Mouse (Mus musculus): Measurements from ENCODE around the gene Eif3i. TPM values are rescaled to one million over a fixed set of nuclear protein-coding genes. Genes with fewer than 3 reads are reported as not detected.
A peak's percentile ranks its signal among the peaks of the same experiment; 100 is the strongest.
"Not testable (repeated sequence)": the region's sequence is repeated elsewhere in the genome, so short reads cannot be mapped to it uniquely, and the experiment has no call there.

Gene Eif3i
- polyA plus RNA-seq, 1 experiment from 2014 or later = 195 TPM

GRCm38 (mm10) chr4:129565139-129565538, 35.3 kb downstream of the Eif3i start:
- ATAC-seq (replicated peaks) = no peak
- Histone ChIP-seq H3K27me3 (replicated peaks) (no peaks in the 10 kb centered on the region), H3K4me1 (no peaks in the 10 kb centered on the region), H3K4me2 (no peak overlapping the region), H3K36me3 (replicated peaks) (no peaks in the 10 kb centered on the region), H3K9me3 (no peaks in the 10 kb centered on the region), H3K27ac (no peak overlapping the region), H3K4me3 (no peak overlapping the region), H3K9ac (no peak overlapping the region)
- 83% methylated on average over 6 of the region's 6 CpGs for WGBS

DNA sequence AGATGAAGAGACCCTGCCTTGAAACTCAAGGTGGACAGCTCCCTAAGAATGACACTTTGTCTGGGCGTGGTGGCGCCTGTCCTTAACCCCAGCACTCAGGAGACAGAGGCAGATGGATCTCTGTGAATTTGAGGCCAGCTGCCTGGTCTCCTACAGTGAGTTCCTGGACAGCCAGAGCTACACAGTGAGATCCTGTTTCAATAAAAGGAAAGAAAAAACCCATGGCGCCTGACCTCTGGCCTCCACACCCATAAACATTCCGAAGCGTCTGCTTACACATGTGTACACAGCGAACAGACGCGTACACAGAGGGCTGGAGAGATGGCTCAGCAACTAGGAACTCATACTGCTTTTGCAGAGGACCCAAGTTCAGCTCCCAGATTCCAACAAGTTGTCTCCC, 36.7 kb downstream of the Eif3i start:
- WGBS = 77% methylated on average over 8 of the region's 8 CpGs
- Histone ChIP-seq H3K9me3 (no peaks in the 10 kb centered on the region), H3K4me2 (no peak overlapping the region), H3K9ac (no peak overlapping the region), H3K4me3 (no peak overlapping the region), H3K4me1 (no peaks in the 10 kb centered on the region), H3K36me3 (replicated peaks) (no peaks in the 10 kb centered on the region), H3K27me3 (replicated peaks) (no peaks in the 10 kb centered on the region), H3K27ac (no peak overlapping the region)
- ATAC-seq (replicated peaks) = no peak

DNA sequence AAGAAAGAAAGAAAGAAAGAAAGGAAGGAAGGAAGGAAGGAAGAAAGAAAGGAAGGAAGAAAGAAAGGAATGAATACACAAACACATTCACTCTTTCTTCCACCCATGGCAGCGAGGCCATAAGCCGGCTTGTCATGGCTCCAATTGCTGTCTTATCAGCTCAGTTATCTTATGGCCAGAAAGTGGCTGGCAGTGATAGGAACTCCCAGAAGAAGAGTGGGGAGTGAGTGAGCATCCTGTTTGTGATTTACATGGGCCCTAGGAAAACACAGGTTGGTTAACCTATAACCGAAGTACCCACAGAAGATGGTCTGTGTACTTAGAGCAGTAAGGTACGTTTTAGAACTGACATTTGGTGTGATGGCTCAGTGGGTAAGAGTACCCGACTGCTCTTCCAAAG, 39.3 kb downstream of the Eif3i start:
- Histone ChIP-seq H3K4me2 (no peak overlapping the region), H3K27ac (no peak overlapping the region), H3K9me3 (no peaks in the 10 kb centered on the region), H3K36me3 (replicated peaks) (no peaks in the 10 kb centered on the region), H3K4me1 (peaks cover 3% of the 10 kb centered on the region), H3K27me3 (replicated peaks) (no peaks in the 10 kb centered on the region), H3K9ac (no peak overlapping the region), H3K4me3 (no peak overlapping the region)
- no peak for ATAC-seq (replicated peaks)
- WGBS = 88% methylated on average over 5 of the region's 5 CpGs

DNA sequence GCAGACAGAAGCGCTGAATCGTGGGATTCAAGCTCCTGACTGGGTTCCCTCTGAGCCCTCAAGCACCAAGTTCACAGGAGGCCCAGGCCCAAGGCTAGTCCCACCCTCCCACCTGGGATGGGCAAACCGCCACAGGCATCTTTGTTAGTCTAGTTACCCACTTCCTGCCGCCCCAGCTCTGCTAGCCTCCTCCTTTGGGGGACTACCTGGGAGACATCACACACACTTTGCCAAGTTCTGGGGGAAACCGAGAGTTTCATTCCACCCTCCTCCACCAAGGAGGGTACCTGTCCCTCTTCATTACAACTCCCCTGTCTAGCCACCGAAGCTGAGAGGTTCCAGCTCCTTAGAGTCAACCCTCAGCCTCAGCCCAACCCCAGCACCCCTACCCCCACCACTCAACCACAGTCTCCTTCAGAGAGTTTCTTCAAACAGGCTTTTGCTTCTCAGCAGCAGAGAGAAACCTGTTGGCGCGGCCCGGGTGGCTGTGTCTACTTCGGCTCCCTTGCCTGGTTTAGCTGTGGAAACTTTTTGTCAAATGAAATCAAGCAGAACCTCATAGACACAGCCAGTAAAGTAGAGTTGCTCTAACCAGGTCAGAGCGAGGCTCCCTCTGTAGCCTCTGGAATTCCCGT, 42.0 kb downstream of the Eif3i start:
- ATAC-seq (replicated peaks) = no peak
- H3K27me3 ChIP-seq (replicated peaks) = no peaks in the 10 kb centered on the region
- WGBS = 86% methylated on average over 12 of the region's 12 CpGs
- H3K9me3 ChIP-seq = no peaks in the 10 kb centered on the region
- no peak overlapping the region for H3K9ac ChIP-seq
- H3K36me3 ChIP-seq (replicated peaks) = no peaks in the 10 kb centered on the region
- no peak overlapping the region for H3K27ac ChIP-seq
- no peak overlapping the region for H3K4me3 ChIP-seq
- H3K4me1 ChIP-seq = peaks cover 11% of the 10 kb centered on the region
- H3K4me2 ChIP-seq = no peak overlapping the region

- H3K9ac ChIP-seq = no peak overlapping the region
- 79% methylated on average over 9 of the region's 9 CpGs for WGBS
Observed at GRCm38 (mm10) chr4:129557256-129557808, 43.1 kb downstream of the Eif3i start.

DNA sequence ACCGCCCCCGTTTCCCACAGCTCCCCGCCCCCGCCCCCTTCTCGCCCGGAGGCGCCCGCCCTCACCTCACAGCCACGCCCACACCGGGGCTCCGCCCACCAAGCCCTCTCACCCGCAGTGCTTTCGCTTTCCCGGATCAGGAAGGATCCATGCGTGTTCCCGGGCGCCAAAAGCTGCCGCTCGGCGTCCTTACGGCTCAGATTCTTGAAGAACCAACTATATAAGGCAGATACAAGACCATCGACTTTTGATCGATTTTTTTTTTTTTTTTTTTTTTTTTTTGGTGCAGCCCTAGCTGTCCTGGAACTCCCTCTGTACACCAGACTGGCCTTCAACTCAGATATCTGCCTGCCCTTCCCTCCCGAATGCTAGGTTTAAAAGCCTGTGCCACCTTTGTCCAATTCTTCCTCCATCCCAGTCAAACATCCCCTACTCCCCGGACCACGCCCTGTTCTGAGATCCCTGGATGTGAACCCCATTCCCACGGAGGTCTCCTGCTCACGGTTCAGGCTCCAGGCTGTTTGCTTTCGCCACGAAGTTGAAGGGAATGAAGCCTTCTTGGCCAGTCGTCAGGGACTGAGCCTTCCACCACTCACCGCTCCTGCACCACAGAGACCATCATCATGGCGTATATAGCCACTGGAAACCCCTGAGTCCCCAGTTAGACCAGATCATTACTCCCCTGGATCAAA, 43.8 kb downstream of the Eif3i start:
- ATAC-seq (replicated peaks) = peak; percentile 79
- Histone ChIP-seq H3K4me3 (peak overlapping the region; percentile 48), H3K4me2 (peak overlapping the region; percentile 67), H3K9ac (peak overlapping the region; percentile 37; the same call in 1 of the 2 replicates), H3K4me1 (peaks cover 11% of the 10 kb centered on the region), H3K9me3 (no peaks in the 10 kb centered on the region), H3K27ac (peak overlapping the region; percentile 73), H3K36me3 (replicated peaks) (no peaks in the 10 kb centered on the region), H3K27me3 (replicated peaks) (no peaks in the 10 kb centered on the region)
- WGBS = 8% methylated on average over 32 of the region's 33 CpGs

More at GRCm38 (mm10) chr4:129557256-129557808, 43.1 kb downstream of the Eif3i start:
- Histone ChIP-seq H3K9me3 (no peaks in the 10 kb centered on the region), H3K36me3 (replicated peaks) (no peaks in the 10 kb centered on the region), H3K4me1 (peaks cover 11% of the 10 kb centered on the region), H3K4me3 (no peak overlapping the region), H3K27me3 (replicated peaks) (no peaks in the 10 kb centered on the region), H3K4me2 (peak overlapping the region; percentile 67), H3K27ac (no peak overlapping the region)
- peak; percentile 20; the same call in 1 of the 2 replicates for ATAC-seq (replicated peaks)

DNA sequence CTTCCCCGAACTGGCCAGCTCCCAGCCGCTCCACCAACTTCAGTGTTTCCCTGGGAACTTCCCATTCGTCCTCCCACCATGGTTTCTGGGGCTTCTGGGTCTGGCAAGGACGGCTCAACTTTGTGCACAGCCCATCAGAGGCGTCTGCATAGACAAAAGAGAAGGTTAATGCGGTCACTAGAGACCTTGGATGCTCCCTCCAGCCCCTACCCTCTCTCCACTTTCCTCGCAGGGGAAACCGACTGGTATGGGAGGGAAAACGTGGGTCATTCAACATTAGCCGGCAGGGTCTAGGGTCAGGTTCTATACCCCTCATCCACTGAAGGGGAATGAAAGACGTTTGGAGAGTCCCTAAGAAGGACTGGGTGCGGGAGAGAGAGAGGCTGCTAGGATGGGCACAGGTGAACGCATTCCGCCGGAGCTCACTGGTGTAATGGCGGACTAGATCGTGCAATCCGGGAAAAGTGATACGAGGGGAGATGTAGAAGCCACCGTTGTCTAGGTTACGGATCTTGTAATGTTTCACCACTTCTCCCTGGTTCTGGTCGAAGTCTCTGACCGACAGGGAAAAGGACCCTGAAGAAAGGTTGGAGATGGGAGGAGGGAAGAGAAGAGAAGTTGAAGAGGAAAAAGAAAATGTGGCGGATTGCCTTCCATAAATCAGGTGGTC, 44.5 kb downstream of the Eif3i start:
- H3K4me1 ChIP-seq = peaks cover 11% of the 10 kb centered on the region
- peak overlapping the region; percentile 48 for H3K4me3 ChIP-seq
- H3K27me3 ChIP-seq (replicated peaks) = no peaks in the 10 kb centered on the region
- peak overlapping the region; percentile 67 for H3K4me2 ChIP-seq
- H3K9me3 ChIP-seq = no peaks in the 10 kb centered on the region
- peak overlapping the region; percentile 47 for H3K9ac ChIP-seq
- H3K27ac ChIP-seq = peak overlapping the region; percentile 73
- no peaks in the 10 kb centered on the region for H3K36me3 ChIP-seq (replicated peaks)
- ATAC-seq (replicated peaks) = peak; percentile 78
- under 1% methylated on average over 24 of the region's 24 CpGs for WGBS

DNA sequence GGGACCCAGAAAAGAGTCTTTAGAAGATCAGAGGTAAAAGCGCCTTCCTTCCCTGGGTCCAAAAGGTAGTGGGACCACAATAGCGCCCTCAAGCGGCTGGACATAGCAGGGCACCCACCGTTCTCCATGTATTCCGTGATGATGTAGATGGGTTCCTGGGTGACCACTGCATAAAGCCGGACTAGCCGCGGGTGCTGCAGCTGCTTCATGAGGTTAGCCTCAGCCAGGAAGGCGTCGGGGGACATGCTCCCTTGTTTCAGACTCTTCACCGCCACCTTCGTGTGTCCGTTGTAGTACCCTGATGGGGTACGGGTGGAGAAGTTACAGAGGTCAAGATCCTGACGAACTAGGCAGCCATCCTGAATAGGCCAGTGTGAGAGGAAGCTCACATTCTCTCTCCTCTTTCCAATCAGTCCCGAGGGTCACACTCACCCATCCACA, 45.0 kb downstream of the Eif3i start:
- H3K27ac ChIP-seq = no peak overlapping the region
- no peaks in the 10 kb centered on the region for H3K27me3 ChIP-seq (replicated peaks)
- WGBS = 4% methylated on average over 16 of the region's 16 CpGs
- no peaks in the 10 kb centered on the region for H3K36me3 ChIP-seq (replicated peaks)
- no peak; the same call in 1 of the 2 replicates for ATAC-seq (replicated peaks)
- peak overlapping the region; percentile 48 for H3K4me3 ChIP-seq
- no peaks in the 10 kb centered on the region for H3K9me3 ChIP-seq
- no peak overlapping the region; the same call in 1 of the 2 replicates for H3K9ac ChIP-seq
- H3K4me2 ChIP-seq = peak overlapping the region; percentile 67
- peaks cover 11% of the 10 kb centered on the region for H3K4me1 ChIP-seq

DNA sequence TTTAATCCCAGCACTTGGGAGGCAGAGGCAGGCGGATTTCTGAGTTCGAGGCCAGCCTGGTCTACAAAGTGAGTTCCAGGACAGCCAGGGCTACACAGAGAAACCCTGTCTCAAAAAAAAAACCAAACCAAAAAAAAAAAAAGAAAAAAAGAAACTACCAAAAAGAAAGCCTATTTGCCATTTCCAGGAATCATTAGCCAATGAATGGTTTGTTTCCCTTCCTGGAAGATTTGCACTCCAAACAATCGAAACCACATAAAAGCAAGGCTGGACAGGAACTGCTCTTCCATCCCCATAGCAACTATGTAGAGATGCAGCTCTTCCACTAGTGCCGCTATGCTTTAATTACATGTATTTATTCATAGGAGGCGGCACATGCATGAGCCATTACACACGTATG, 45.9 kb downstream of the Eif3i start:
- H3K36me3 ChIP-seq (replicated peaks); H3K27me3 ChIP-seq (replicated peaks); H3K27ac ChIP-seq; H3K9me3 ChIP-seq; H3K4me3 ChIP-seq; ATAC-seq (replicated peaks); H3K9ac ChIP-seq: not testable (repeated sequence)
- Histone ChIP-seq H3K4me2 (peak overlapping the region; percentile 67), H3K4me1 (peaks cover 11% of the 10 kb centered on the region)
- WGBS = 65% methylated on average over 6 of the region's 6 CpGs

DNA sequence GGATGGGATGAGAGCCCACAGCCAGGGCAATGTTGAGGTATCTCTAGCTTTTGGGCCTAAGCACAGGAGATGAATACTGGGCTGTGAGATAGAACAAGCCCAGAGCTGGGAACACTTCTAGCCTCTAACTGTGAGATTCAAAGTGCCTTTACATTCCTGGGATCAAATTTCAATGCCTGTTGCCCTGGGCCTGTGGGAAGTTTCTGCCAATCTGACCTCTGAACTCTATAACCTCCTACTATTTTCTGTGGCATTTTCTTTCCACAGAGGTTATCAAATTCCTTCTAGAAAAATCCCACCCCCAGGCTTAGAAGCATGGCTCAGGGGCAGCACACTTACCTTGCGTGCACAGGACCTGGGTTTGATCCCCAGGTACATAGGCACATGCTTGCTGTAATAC, 50.2 kb downstream of the Eif3i start:
- Histone ChIP-seq H3K4me1 (peaks cover 1% of the 10 kb centered on the region), H3K27me3 (replicated peaks) (no peaks in the 10 kb centered on the region), H3K9me3 (no peaks in the 10 kb centered on the region), H3K4me2 (no peak overlapping the region), H3K4me3 (no peak overlapping the region), H3K27ac (no peak overlapping the region), H3K36me3 (replicated peaks) (no peaks in the 10 kb centered on the region), H3K9ac (no peak overlapping the region)
- 83% methylated on average over 1 of the region's 1 CpGs for WGBS
- ATAC-seq (replicated peaks) = no peak

DNA sequence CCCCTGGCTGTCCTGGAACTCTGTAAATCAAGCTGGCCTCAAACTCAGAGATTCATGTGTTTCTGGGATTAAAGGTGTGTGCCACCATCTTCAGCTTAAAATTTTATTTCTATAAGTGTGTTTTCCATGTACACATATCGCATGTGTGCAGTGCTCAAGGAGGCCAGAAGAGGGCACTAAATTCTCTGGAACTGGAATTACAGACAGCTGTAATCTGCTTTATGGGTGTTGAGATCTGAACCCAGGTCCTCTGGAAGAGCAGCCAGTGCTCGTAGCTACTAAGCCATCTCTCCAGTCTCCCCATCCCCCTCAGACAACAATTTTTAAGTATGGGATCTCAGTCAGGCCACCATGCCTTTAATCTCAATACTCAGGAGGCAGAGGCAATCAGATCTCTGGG, 51.1 kb downstream of the Eif3i start:
- no peak overlapping the region for H3K27ac ChIP-seq
- H3K4me2 ChIP-seq = no peak overlapping the region
- WGBS = 92% methylated on average over 2 of the region's 2 CpGs
- H3K9me3 ChIP-seq = no peaks in the 10 kb centered on the region
- no peak overlapping the region for H3K9ac ChIP-seq
- H3K36me3 ChIP-seq (replicated peaks) = no peaks in the 10 kb centered on the region
- no peaks in the 10 kb centered on the region for H3K27me3 ChIP-seq (replicated peaks)
- H3K4me3 ChIP-seq = no peak overlapping the region
- H3K4me1 ChIP-seq = no peaks in the 10 kb centered on the region
- no peak for ATAC-seq (replicated peaks)

- not testable (repeated sequence) for ATAC-seq (replicated peaks); H3K4me1 ChIP-seq; H3K9ac ChIP-seq; H3K9me3 ChIP-seq; H3K36me3 ChIP-seq (replicated peaks); H3K4me3 ChIP-seq; H3K4me2 ChIP-seq; H3K27ac ChIP-seq; H3K27me3 ChIP-seq (replicated peaks)
- 84% methylated on average over 4 of the region's 4 CpGs for WGBS
Observed at GRCm38 (mm10) chr4:129547631-129548030, 52.8 kb downstream of the Eif3i start.
